Mouse (Mus musculus): ENCODE data around the gene Xrn1. TPM values are rescaled to one million over a fixed set of nuclear protein-coding genes. Genes with fewer than 3 reads are reported as not detected.

Gene Xrn1
- total RNA-seq, 2 experiments from 2014 or later, result 26.2 to 27.4 TPM

GRCm38 (mm10) chr9:96102846-96103245 lies 148.3 kb downstream of the Xrn1 start:
- Histone ChIP-seq H3K27ac (no peak overlapping the region), H3K4me3 (no peak overlapping the region)
- intact Hi-C loops (cut with DNase I), result no loop called here
- TF ChIP-seq CTCF (IDR thresholded peaks at IDR 0.05), result no peak
- DNase-seq (ENCODE audit: extremely low spot score in 1 of 2, low spot score in 2 of 2), result no peak

Other genes with a start within 250 kb of the Xrn1 start
- 10 to 100 TPM; 44.6 to 50.8 TPM for gene Trpc1, start 204.4 kb upstream of the Xrn1 start, total RNA-seq (2021)
- 10 to 100 TPM in 1 of 2 experiments, 1 to 10 TPM in 1; 9.4 to 10.4 TPM for gene Pls1, start 109.4 kb upstream of the Xrn1 start, total RNA-seq (2021)
- gene Atr, start 97.2 kb upstream of the Xrn1 start, total RNA-seq (2021), result 10 to 100 TPM; 12.0 TPM
- gene Gk5, start 164.6 kb downstream of the Xrn1 start, total RNA-seq (2021), result 1 to 10 TPM; 5.3 to 5.5 TPM
- gene Tfdp2, start 241.5 kb downstream of the Xrn1 start, total RNA-seq (2021), result 10 to 100 TPM; 32.0 to 33.1 TPM

Data from left cerebral cortex, adult 2 months (tissue).